Mouse (Mus musculus) forebrain, embryonic 13.5 days (tissue): Measurements from ENCODE around the gene Dmgdh. TPM values are rescaled to one million over a fixed set of nuclear protein-coding genes. Genes with fewer than 3 reads are reported as not detected.

ENCODE experiments used
- ATAC-seq: fragments of 200-750 bp; cut with Nextera tagmentation; 2 replicates; pipeline ENCODE4 v1.8.0; 2017
- H3K27ac ChIP-seq: fragments of 300-500 bp; sonication (generic); 2 replicates; pipeline ENCODE4 v1.5.1; 2015; ENCODE audit warnings: inconsistent platforms, mild to moderate bottlenecking, moderate library complexity
- H3K27me3 ChIP-seq: fragments of 300-500 bp; sonication (generic); 2 replicates; pipeline ENCODE4 v1.6.1; 2015; ENCODE audit warnings: mild to moderate bottlenecking, inconsistent platforms
- H3K36me3 ChIP-seq: fragments of 300-500 bp; sonication (generic); 2 replicates; pipeline ENCODE4 v1.6.1; 2015; ENCODE audit warnings: mild to moderate bottlenecking, inconsistent platforms; ENCODE audit not compliant: poor library complexity, severe bottlenecking
- H3K4me1 ChIP-seq: fragments of 300-500 bp; sonication (generic); 2 replicates; pipeline ENCODE4 v1.6.1; 2015; ENCODE audit warnings: inconsistent platforms
- H3K4me2 ChIP-seq: fragments of 300-500 bp; sonication (generic); 2 replicates; pipeline ENCODE4 v1.6.1; 2015; ENCODE audit warnings: inconsistent platforms, mild to moderate bottlenecking, moderate library complexity
- H3K4me3 ChIP-seq: fragments of 300-500 bp; sonication (generic); 2 replicates; pipeline ENCODE4 v1.5.1; 2015; ENCODE audit warnings: mild to moderate bottlenecking, inconsistent platforms
- H3K9ac ChIP-seq: fragments of 300-500 bp; sonication (generic); 2 replicates; pipeline ENCODE4 v1.6.1; 2015; ENCODE audit warnings: mild to moderate bottlenecking, inconsistent platforms
- H3K9me3 ChIP-seq: fragments of 300-500 bp; sonication (generic); replicated peaks from 2 replicates; pipeline ENCODE4 v1.6.1; 2016; ENCODE audit warnings: inconsistent platforms
- WGBS: fragments of 180-500 bp; shearing (Covaris S2); methylation state at CpG from one replicate; pipeline ENCODE4 v1.1.7; 2015; 5-methylcytosine and 5-hydroxymethylcytosine counted together
- polyA plus RNA-seq: library from polyadenylated mRNA; unstranded; fragments of >200 nt; fragmentation: Nextera tagmentation; extraction: Ambion mirVana; gene quantifications from 2 replicates; pipeline ENCODE4 v1.2.1, GENCODE M21; 2015

Gene Dmgdh
- polyA plus RNA-seq, 1 experiment from 2014 or later = 0.06 TPM

DNA sequence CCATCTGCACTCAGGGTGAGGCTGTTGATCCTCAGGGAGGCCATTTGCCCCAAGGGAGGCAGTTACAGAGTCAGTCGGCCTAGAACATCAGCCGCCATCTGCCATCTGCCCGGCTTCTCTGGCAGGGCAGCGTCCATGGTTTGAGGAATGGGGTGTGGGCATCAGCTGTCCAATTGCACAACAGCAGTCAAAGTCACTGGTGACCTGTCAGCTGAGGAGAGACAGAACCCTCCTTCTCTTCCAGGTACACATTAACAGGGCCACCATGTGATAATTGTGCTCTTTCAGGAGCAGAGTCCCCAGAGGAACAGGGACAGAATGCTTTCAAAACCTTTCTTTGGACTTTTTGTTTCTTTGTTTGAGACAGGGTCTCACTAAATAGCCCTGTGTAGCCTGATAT lies 1.9 kb upstream of the Dmgdh start:
- H3K9ac ChIP-seq = no peak overlapping the region
- no peak overlapping the region for H3K4me3 ChIP-seq
- H3K27me3 ChIP-seq = peaks cover 13% of the 10 kb centered on the region
- H3K36me3 ChIP-seq = no peaks in the 10 kb centered on the region
- 94% methylated on average over 4 of the region's 4 CpGs for WGBS
- H3K4me2 ChIP-seq = no peak overlapping the region
- H3K4me1 ChIP-seq = 0 out of 2 replicates have a peak, but pooled peaks cover 6% of the 10 kb centered on the region
- no peaks in the 10 kb centered on the region for H3K9me3 ChIP-seq
- ATAC-seq = no peak
- H3K27ac ChIP-seq = no peak overlapping the region

- ATAC-seq = no peak
- WGBS = 86% methylated on average over 2 of the region's 2 CpGs
- Histone ChIP-seq H3K9me3 (no peaks in the 10 kb centered on the region), H3K27me3 (peaks cover 13% of the 10 kb centered on the region), H3K9ac (no peak overlapping the region), H3K27ac (no peak overlapping the region), H3K4me2 (no peak overlapping the region), H3K4me3 (no peak overlapping the region), H3K4me1 (0 out of 2 replicates have a peak, but pooled peaks cover 6% of the 10 kb centered on the region), H3K36me3 (no peaks in the 10 kb centered on the region)
Measured at GRCm38 (mm10) chr13:93673296-93673695, 937 bp upstream of the Dmgdh start.

DNA sequence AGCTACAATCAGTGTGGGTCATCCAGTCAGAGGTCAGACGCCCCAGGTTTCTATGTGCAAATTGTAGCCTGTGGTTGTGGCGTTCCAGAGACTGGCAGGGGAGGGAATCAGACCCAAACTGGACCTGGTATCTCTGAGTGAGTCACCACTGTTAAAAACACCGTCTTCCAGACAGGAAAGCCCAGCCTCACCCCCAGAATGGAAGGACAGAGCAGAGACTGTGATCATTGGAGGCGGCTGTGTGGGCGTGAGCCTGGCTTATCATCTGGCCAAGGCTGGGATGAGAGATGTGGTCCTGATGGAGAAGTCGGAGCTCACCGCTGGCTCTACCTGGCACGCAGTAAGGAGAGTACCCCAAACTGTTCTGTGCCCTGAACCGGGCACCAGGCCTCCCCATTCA lies 2.6 kb downstream of the Dmgdh start:
- Histone ChIP-seq H3K4me2 (no peak overlapping the region), H3K27ac (no peak overlapping the region), H3K36me3 (no peaks in the 10 kb centered on the region), H3K27me3 (peaks cover 13% of the 10 kb centered on the region), H3K9ac (no peak overlapping the region), H3K4me3 (no peak overlapping the region), H3K4me1 (0 out of 2 replicates have a peak, but pooled peaks cover 6% of the 10 kb centered on the region), H3K9me3 (no peaks in the 10 kb centered on the region)
- ATAC-seq = no peak
- 77% methylated on average over 9 of the region's 9 CpGs for WGBS

DNA sequence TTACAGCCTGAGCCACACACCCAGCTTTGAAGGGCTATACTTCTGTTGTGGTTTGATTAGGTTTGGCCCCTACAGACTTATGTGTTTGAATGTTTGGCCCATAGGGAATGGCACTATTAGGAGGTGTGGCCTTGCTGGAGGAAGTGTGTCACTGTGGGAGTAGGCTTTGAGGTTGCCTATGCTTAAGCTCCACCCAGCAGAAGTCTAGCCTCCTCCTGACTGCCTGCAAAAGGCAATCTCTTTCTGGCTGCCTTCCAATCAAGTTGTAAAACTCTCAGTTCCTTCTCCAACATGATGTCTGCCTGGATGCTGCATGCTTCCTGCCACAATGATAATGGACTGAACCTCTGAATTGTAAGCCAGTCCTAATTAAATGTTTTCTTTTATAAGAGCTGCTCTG lies 9.1 kb downstream of the Dmgdh start:
- no peak overlapping the region for H3K4me3 ChIP-seq
- no peaks in the 10 kb centered on the region for H3K27me3 ChIP-seq
- no peak overlapping the region for H3K27ac ChIP-seq
- ATAC-seq = no peak
- no peak overlapping the region for H3K4me2 ChIP-seq
- no peaks in the 10 kb centered on the region for H3K4me1 ChIP-seq
- no peaks in the 10 kb centered on the region for H3K36me3 ChIP-seq
- no peak overlapping the region for H3K9ac ChIP-seq
- no peaks in the 10 kb centered on the region for H3K9me3 ChIP-seq

- Histone ChIP-seq H3K36me3 (no peaks in the 10 kb centered on the region), H3K4me2 (no peak overlapping the region), H3K9me3 (no peaks in the 10 kb centered on the region), H3K27ac (no peak overlapping the region), H3K27me3 (no peaks in the 10 kb centered on the region), H3K9ac (no peak overlapping the region), H3K4me1 (no peaks in the 10 kb centered on the region), H3K4me3 (no peak overlapping the region)
- WGBS = 70% methylated on average over 4 of the region's 4 CpGs
- ATAC-seq = no peak
Measured at GRCm38 (mm10) chr13:93685226-93685625, 11.0 kb downstream of the Dmgdh start.

DNA sequence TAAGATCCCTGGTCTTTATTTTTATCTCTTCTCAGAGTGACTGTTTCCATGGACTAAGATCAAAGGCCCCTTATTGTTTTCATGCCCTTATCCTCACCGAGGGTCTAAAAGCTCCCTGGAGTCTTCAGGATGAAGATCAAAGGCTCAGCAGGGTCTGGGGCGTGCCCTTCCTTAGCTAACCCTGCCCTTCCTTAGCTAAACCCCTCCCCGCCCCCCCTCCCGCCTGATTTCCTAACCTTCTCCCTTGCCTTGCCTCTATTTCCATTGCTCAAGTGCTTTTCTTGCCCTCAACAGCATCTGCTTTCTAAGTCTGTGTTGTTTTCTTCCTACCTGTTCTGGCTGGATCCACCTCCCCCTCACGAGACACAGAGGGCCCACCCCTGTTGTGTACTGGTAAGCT lies 13.1 kb downstream of the Dmgdh start:
- H3K4me1 ChIP-seq = no peaks in the 10 kb centered on the region
- H3K4me2 ChIP-seq = no peak overlapping the region
- H3K9me3 ChIP-seq = no peaks in the 10 kb centered on the region
- H3K27me3 ChIP-seq = no peaks in the 10 kb centered on the region
- H3K36me3 ChIP-seq = no peaks in the 10 kb centered on the region
- ATAC-seq = no peak
- H3K4me3 ChIP-seq = no peak overlapping the region
- H3K9ac ChIP-seq = no peak overlapping the region
- no peak overlapping the region for H3K27ac ChIP-seq
- WGBS = 13% methylated on average over 5 of the region's 5 CpGs

- WGBS = 91% methylated on average over 3 of the region's 3 CpGs
- no peaks in the 10 kb centered on the region for H3K4me1 ChIP-seq
Measured at GRCm38 (mm10) chr13:93689566-93689965, 15.3 kb downstream of the Dmgdh start.

GRCm38 (mm10) chr13:93690821-93691220 lies 16.6 kb downstream of the Dmgdh start:
- ATAC-seq = no peak

More at GRCm38 (mm10) chr13:93689566-93689965, 15.3 kb downstream of the Dmgdh start:
- H3K27me3 ChIP-seq = no peaks in the 10 kb centered on the region
- H3K36me3 ChIP-seq = no peaks in the 10 kb centered on the region
- H3K4me3 ChIP-seq = no peak overlapping the region
- H3K9ac ChIP-seq = no peak overlapping the region
- H3K27ac ChIP-seq = no peak overlapping the region
- no peak overlapping the region for H3K4me2 ChIP-seq
- no peak for ATAC-seq
- H3K9me3 ChIP-seq = no peaks in the 10 kb centered on the region

DNA sequence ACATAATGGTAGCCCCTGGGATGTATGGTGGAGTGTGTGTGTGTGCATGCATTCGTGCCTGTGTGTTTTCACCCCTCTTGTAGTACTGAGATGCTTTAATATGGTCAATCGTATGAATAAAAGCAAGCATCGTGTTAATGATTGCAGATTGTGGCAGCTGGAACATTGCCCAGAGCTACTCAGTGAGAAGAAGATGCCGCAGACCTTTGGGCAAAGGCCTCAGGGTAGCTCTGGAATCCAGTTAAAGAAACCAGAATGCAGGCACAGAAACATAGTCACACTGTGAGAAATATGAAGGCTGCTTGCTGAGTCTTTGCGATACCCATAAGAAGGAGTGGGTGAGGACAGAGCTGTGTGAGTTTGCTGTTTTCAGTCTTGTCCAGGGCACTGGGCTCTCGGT lies 24.6 kb downstream of the Dmgdh start:
- Histone ChIP-seq H3K4me3 (no peak overlapping the region), H3K9me3 (no peaks in the 10 kb centered on the region), H3K27me3 (no peaks in the 10 kb centered on the region), H3K27ac (no peak overlapping the region), H3K9ac (no peak overlapping the region), H3K4me2 (no peak overlapping the region), H3K4me1 (peaks cover 6% of the 10 kb centered on the region; the same call in 1 of the 2 replicates), H3K36me3 (no peaks in the 10 kb centered on the region)
- WGBS = 60% methylated on average over 6 of the region's 6 CpGs
- no peak for ATAC-seq

More at GRCm38 (mm10) chr13:93690821-93691220, 16.6 kb downstream of the Dmgdh start:
- Histone ChIP-seq H3K27me3 (no peaks in the 10 kb centered on the region), H3K4me1 (no peaks in the 10 kb centered on the region), H3K9me3 (no peaks in the 10 kb centered on the region), H3K27ac (no peak overlapping the region), H3K4me2 (no peak overlapping the region), H3K9ac (no peak overlapping the region), H3K4me3 (no peak overlapping the region), H3K36me3 (no peaks in the 10 kb centered on the region)
- 89% methylated on average over 1 of the region's 1 CpGs for WGBS

- H3K36me3 ChIP-seq = no peaks in the 10 kb centered on the region
- H3K27me3 ChIP-seq = no peaks in the 10 kb centered on the region
- no peaks in the 10 kb centered on the region for H3K9me3 ChIP-seq
- H3K9ac ChIP-seq = no peak overlapping the region
- H3K4me3 ChIP-seq = no peak overlapping the region
- no peak overlapping the region for H3K4me2 ChIP-seq
- no peak overlapping the region for H3K27ac ChIP-seq
- no peaks in the 10 kb centered on the region for H3K4me1 ChIP-seq
- 86% methylated on average over 4 of the region's 4 CpGs for WGBS
- no peak for ATAC-seq
Measured at GRCm38 (mm10) chr13:93705697-93706096, 31.5 kb downstream of the Dmgdh start.

DNA sequence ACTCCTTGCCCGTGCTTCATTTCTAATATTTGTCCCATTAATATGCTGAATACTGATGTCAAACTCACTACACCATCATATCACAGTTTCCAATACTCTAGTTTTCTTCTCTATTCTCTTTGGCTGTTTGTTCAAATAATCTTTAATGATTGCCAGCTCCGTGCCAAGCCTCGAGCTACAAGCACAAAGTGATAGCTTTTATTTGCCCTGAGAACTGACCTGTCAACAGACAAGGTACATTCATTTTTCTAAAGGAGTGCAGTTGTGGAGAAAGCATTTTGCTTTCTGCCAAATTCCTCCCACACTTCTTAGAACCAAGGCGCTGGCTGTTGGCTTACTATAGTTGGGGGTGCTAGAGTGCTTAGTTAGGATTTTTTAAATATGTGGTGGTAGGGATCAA lies 33.0 kb downstream of the Dmgdh start:
- WGBS = 83% methylated on average over 4 of the region's 4 CpGs
- no peak overlapping the region for H3K4me2 ChIP-seq
- no peaks in the 10 kb centered on the region for H3K36me3 ChIP-seq
- H3K27ac ChIP-seq = no peak overlapping the region
- no peaks in the 10 kb centered on the region for H3K4me1 ChIP-seq
- no peak overlapping the region for H3K9ac ChIP-seq
- H3K9me3 ChIP-seq = no peaks in the 10 kb centered on the region
- ATAC-seq = no peak
- H3K27me3 ChIP-seq = no peaks in the 10 kb centered on the region
- no peak overlapping the region for H3K4me3 ChIP-seq

- H3K36me3 ChIP-seq = no peaks in the 10 kb centered on the region
- H3K4me1 ChIP-seq = no peaks in the 10 kb centered on the region
- H3K9ac ChIP-seq = no peak overlapping the region
- H3K9me3 ChIP-seq = no peaks in the 10 kb centered on the region
- H3K27me3 ChIP-seq = no peaks in the 10 kb centered on the region
- no peak overlapping the region for H3K27ac ChIP-seq
- H3K4me3 ChIP-seq = no peak overlapping the region
- WGBS = 87% methylated on average over 4 of the region's 4 CpGs
- no peak for ATAC-seq
- H3K4me2 ChIP-seq = no peak overlapping the region
Measured at GRCm38 (mm10) chr13:93710325-93710724, 36.1 kb downstream of the Dmgdh start.

GRCm38 (mm10) chr13:93711226-93711625 lies 37.0 kb downstream of the Dmgdh start:
- Histone ChIP-seq H3K27ac (no peak overlapping the region), H3K4me3 (no peak overlapping the region), H3K4me1 (no peaks in the 10 kb centered on the region), H3K9me3 (no peaks in the 10 kb centered on the region), H3K36me3 (no peaks in the 10 kb centered on the region), H3K27me3 (no peaks in the 10 kb centered on the region), H3K4me2 (no peak overlapping the region), H3K9ac (no peak overlapping the region)
- 89% methylated on average over 4 of the region's 4 CpGs for WGBS
- no peak for ATAC-seq
